Mouse (Mus musculus) midbrain, embryonic 11.5 days (tissue): ENCODE data around the gene Vmn1r195. TPM values are rescaled to one million over a fixed set of nuclear protein-coding genes. Genes with fewer than 3 reads are reported as not detected.
"Not testable (repeated sequence)": the region's sequence is repeated elsewhere in the genome, so short reads cannot be mapped to it uniquely, and the experiment has no call there.

ENCODE experiments used
- ATAC-seq: fragments of 200-750 bp; cut with Nextera tagmentation; 2 replicates; pipeline ENCODE4 v1.8.0; 2017; ENCODE audit warnings: moderate TSS enrichment, moderate library complexity; ENCODE audit not compliant: low FRiP score
- DNase-seq: peaks from one replicate; pipeline ENCODE4 v3.0.0; 2015; ENCODE audit warnings: low spot score; ENCODE audit errors: missing footprints
- H3K27ac ChIP-seq: fragments of 300-500 bp; sonication (generic); 2 replicates; pipeline ENCODE4 v1.5.1; 2014; ENCODE audit warnings: low read depth, low read length
- H3K27me3 ChIP-seq: fragments of 300-500 bp; sonication (generic); 2 replicates; pipeline ENCODE4 v1.6.1; 2014; ENCODE audit warnings: mild to moderate bottlenecking, low read length, moderate library complexity, mixed read lengths; ENCODE audit not compliant: control insufficient read depth, insufficient read depth
- H3K36me3 ChIP-seq: fragments of 300-500 bp; sonication (generic); 2 replicates; pipeline ENCODE4 v1.6.1; 2014; ENCODE audit warnings: mild to moderate bottlenecking, low read length, moderate library complexity, mixed read lengths; ENCODE audit not compliant: control insufficient read depth, insufficient read depth
- H3K4me1 ChIP-seq: fragments of 300-500 bp; sonication (generic); 2 replicates; pipeline ENCODE4 v1.6.1; 2014; ENCODE audit warnings: low read length; ENCODE audit not compliant: control insufficient read depth, insufficient read depth
- H3K4me2 ChIP-seq: fragments of 300-500 bp; sonication (generic); 2 replicates; pipeline ENCODE4 v1.6.1; 2014; ENCODE audit warnings: mild to moderate bottlenecking, moderate library complexity
- H3K4me3 ChIP-seq: fragments of 300-500 bp; sonication (generic); 2 replicates; pipeline ENCODE4 v1.5.1; 2014; ENCODE audit warnings: low read depth, low read length
- H3K9ac ChIP-seq: fragments of 300-500 bp; sonication (generic); 2 replicates; pipeline ENCODE4 v1.6.1; 2014; ENCODE audit warnings: low read length
- H3K9me3 ChIP-seq: fragments of 300-500 bp; sonication (generic); 2 replicates; pipeline ENCODE4 v1.6.1; 2016; ENCODE audit warnings: low read length; ENCODE audit not compliant: control insufficient read depth
- whole genome bisulfite sequencing: fragments of 180-500 bp; shearing (Covaris S2); extraction: QIAGEN DNeasy Blood & Tissue Kit; methylation state at CpG from one replicate; pipeline ENCODE4 v1.1.7; 2014; 5-methylcytosine and 5-hydroxymethylcytosine counted together
- polyA plus RNA-seq: library from polyadenylated mRNA; unstranded; fragments of >200 nt; fragmentation: Nextera tagmentation; extraction: Ambion mirVana; gene quantifications from 2 replicates; pipeline ENCODE4 v1.2.1, GENCODE M21; 2014

The Vmn1r195 gene
- not detected in 2 replicates for polyA plus RNA-seq

- H3K36me3 ChIP-seq, H3K4me3 ChIP-seq, H3K9ac ChIP-seq, H3K27ac ChIP-seq, H3K4me1 ChIP-seq, H3K9me3 ChIP-seq, DNase-seq, H3K4me2 ChIP-seq, H3K27me3 ChIP-seq, ATAC-seq: not testable (repeated sequence)
- WGBS, result 88% methylated on average over 1 of the region's 1 CpGs
Observed at GRCm38 (mm10) chr13:22270222-22270621, at the start of gene Vmn1r195. Vmn1r195 (plus strand) TSS chr13:22270522.

- H3K4me3 ChIP-seq, H3K9me3 ChIP-seq, H3K4me2 ChIP-seq, H3K27ac ChIP-seq, H3K4me1 ChIP-seq, H3K36me3 ChIP-seq, DNase-seq, H3K27me3 ChIP-seq, H3K9ac ChIP-seq, ATAC-seq: not testable (repeated sequence)
- 86% methylated on average over 1 of the region's 1 CpGs for WGBS
Observed at GRCm38 (mm10) chr13:22223060-22223459, 47.3 kb upstream of the Vmn1r195 start, which contains the start of gene Vmn1r193. Vmn1r193 (minus strand) TSS chr13:22223160.

- 74% methylated on average over 1 of the region's 1 CpGs for WGBS
- H3K36me3 ChIP-seq, result no peaks in the 10 kb centered on the region
- ATAC-seq (no peak), DNase-seq (no peak)
- H3K9me3 ChIP-seq, result no peaks in the 10 kb centered on the region
- no peaks in the 10 kb centered on the region for H3K4me1 ChIP-seq
- H3K4me3 ChIP-seq, result no peak within 1 kb of the TSS
- no peak within 1 kb of the TSS for H3K4me2 ChIP-seq
- no peaks in the 10 kb centered on the region for H3K27me3 ChIP-seq
- H3K9ac ChIP-seq, result no peak within 1 kb of the TSS
- H3K27ac ChIP-seq, result no peak within 1 kb of the TSS
Observed at GRCm38 (mm10) chr13:22243915-22244314, 26.4 kb upstream of the Vmn1r195 start, which contains the start of gene Vmn1r194. Vmn1r194 (plus strand) TSS chr13:22244215.

- no peaks in the 10 kb centered on the region for H3K4me1 ChIP-seq
- H3K27ac ChIP-seq, result no peak overlapping the region
- no peak overlapping the region for H3K9ac ChIP-seq
- H3K4me2 ChIP-seq, result no peak overlapping the region
- H3K9me3 ChIP-seq, result no peaks in the 10 kb centered on the region
- no peak for ATAC-seq
- 38% methylated on average over 2 of the region's 2 CpGs for WGBS
- no peaks in the 10 kb centered on the region for H3K27me3 ChIP-seq
- no peaks in the 10 kb centered on the region for H3K36me3 ChIP-seq
- H3K4me3 ChIP-seq, result no peak overlapping the region
- no peak for DNase-seq
Observed at GRCm38 (mm10) chr13:22271721-22272120, 1.4 kb downstream of the Vmn1r195 start.

GRCm38 (mm10) chr13:22284578-22284977 is 14.3 kb downstream of the Vmn1r195 start:
- 82% methylated on average over 2 of the region's 2 CpGs for WGBS
- H3K9me3 ChIP-seq, result no peaks in the 10 kb centered on the region
- 0 out of 2 replicates have a peak, but pooled peaks have one; percentile 54 for ATAC-seq
- H3K4me2 ChIP-seq, result no peak overlapping the region
- no peaks in the 10 kb centered on the region for H3K36me3 ChIP-seq
- no peak overlapping the region for H3K9ac ChIP-seq
- no peaks in the 10 kb centered on the region for H3K27me3 ChIP-seq
- H3K4me3 ChIP-seq, result no peak overlapping the region
- H3K4me1 ChIP-seq, result no peaks in the 10 kb centered on the region
- no peak overlapping the region for H3K27ac ChIP-seq
- DNase-seq, result no peak

GRCm38 (mm10) chr13:22289620-22290019 is 19.3 kb downstream of the Vmn1r195 start, which contains the start of gene Vmn1r196:
Vmn1r196 (plus strand) TSS chr13:22289920.
- no peaks in the 10 kb centered on the region for H3K36me3 ChIP-seq
- ATAC-seq (no peak), DNase-seq (no peak)
- no peak within 1 kb of the TSS for H3K4me2 ChIP-seq
- no peaks in the 10 kb centered on the region for H3K9me3 ChIP-seq
- no peaks in the 10 kb centered on the region for H3K4me1 ChIP-seq
- no peak within 1 kb of the TSS for H3K9ac ChIP-seq
- no peaks in the 10 kb centered on the region for H3K27me3 ChIP-seq
- WGBS, result 89% methylated on average over 2 of the region's 2 CpGs
- no peak within 1 kb of the TSS for H3K4me3 ChIP-seq
- H3K27ac ChIP-seq, result no peak within 1 kb of the TSS

- H3K9me3 ChIP-seq, DNase-seq, H3K27ac ChIP-seq, H3K27me3 ChIP-seq, ATAC-seq, H3K4me1 ChIP-seq, H3K9ac ChIP-seq, H3K36me3 ChIP-seq, H3K4me3 ChIP-seq, H3K4me2 ChIP-seq: not testable (repeated sequence)
- WGBS, result 91% methylated on average over 5 of the region's 5 CpGs
Observed at GRCm38 (mm10) chr13:22308075-22308474, 37.8 kb downstream of the Vmn1r195 start.

GRCm38 (mm10) chr13:22315361-22315760 is 45.0 kb downstream of the Vmn1r195 start:
- 87% methylated on average over 2 of the region's 2 CpGs for WGBS
- no peak overlapping the region for H3K9ac ChIP-seq
- H3K36me3 ChIP-seq, result no peaks in the 10 kb centered on the region
- no peaks in the 10 kb centered on the region for H3K9me3 ChIP-seq
- H3K27me3 ChIP-seq, result no peaks in the 10 kb centered on the region
- ATAC-seq, result no peak
- H3K4me1 ChIP-seq, result no peaks in the 10 kb centered on the region
- H3K4me3 ChIP-seq, result no peak overlapping the region
- no peak overlapping the region for H3K27ac ChIP-seq
- H3K4me2 ChIP-seq, result no peak overlapping the region
- DNase-seq, result no peak

- WGBS, result 86% methylated on average over 2 of the region's 2 CpGs
- no peak for ATAC-seq
- H3K9me3 ChIP-seq, result no peaks in the 10 kb centered on the region
- H3K4me1 ChIP-seq, result no peaks in the 10 kb centered on the region
- no peak overlapping the region for H3K9ac ChIP-seq
- no peak for DNase-seq
- H3K27ac ChIP-seq, result no peak overlapping the region
- H3K4me2 ChIP-seq, result no peak overlapping the region
- no peak overlapping the region for H3K4me3 ChIP-seq
- no peaks in the 10 kb centered on the region for H3K27me3 ChIP-seq
- H3K36me3 ChIP-seq, result no peaks in the 10 kb centered on the region
Observed at GRCm38 (mm10) chr13:22317366-22317765, 47.0 kb downstream of the Vmn1r195 start.
